Mouse (Mus musculus) cerebellum, adult (tissue): ENCODE measurements around the gene Il17re.
A peak's percentile ranks its signal among the peaks of the same experiment; 100 is the strongest.

Experiments used
- ATAC-seq: cut with Nextera tagmentation; 2 replicates; pipeline ENCODE4 v1.9.2; 2017; ENCODE audit warnings: mild to moderate bottlenecking, moderate library complexity, mixed read lengths; ENCODE audit not compliant: insufficient number of reproducible peaks, low FRiP score, low TSS enrichment

The Il17re gene

GRCm38 (mm10) chr6:113483100-113483615 lies 24.9 kb downstream of the Il17re start, which contains the start of gene Creld1:
TSS of gene Creld1 (plus strand) at chr6:113483297.
- peak; percentile 90 for ATAC-seq

GRCm38 (mm10) chr6:113483729-113484128 lies 25.4 kb downstream of the Il17re start:
- ATAC-seq, result peak; percentile 22; the same call in 1 of the 2 replicates

GRCm38 (mm10) chr6:113487125-113487576 lies 28.9 kb downstream of the Il17re start:
- ATAC-seq, result no peak

- no peak for ATAC-seq
These were observed 31.1 kb downstream of the Il17re start for GRCm38 (mm10) chr6:113489410-113489809.

- ATAC-seq, result no peak
These were observed 34.0 kb downstream of the Il17re start for GRCm38 (mm10) chr6:113492101-113492864.

- no peak for ATAC-seq
These were observed 36.0 kb downstream of the Il17re start for GRCm38 (mm10) chr6:113494258-113494788.

GRCm38 (mm10) chr6:113495071-113495675 lies 36.9 kb downstream of the Il17re start:
- ATAC-seq, result no peak

- ATAC-seq, result no peak
These were observed 41.1 kb downstream of the Il17re start for GRCm38 (mm10) chr6:113499346-113499745.

- ATAC-seq, result peak; percentile 87
These were observed 43.3 kb downstream of the Il17re start, which contains the start of gene Prrt3 for GRCm38 (mm10) chr6:113501388-113502084. TSS of gene Prrt3 (minus strand) at chr6:113501931.

GRCm38 (mm10) chr6:113502801-113503200 lies 44.5 kb downstream of the Il17re start:
- ATAC-seq, result no peak

- no peak for ATAC-seq
These were observed 47.4 kb downstream of the Il17re start for GRCm38 (mm10) chr6:113505689-113506088.

GRCm38 (mm10) chr6:113507130-113507529 lies 48.8 kb downstream of the Il17re start:
- ATAC-seq, result no peak

- ATAC-seq, result no peak
These were observed 50.1 kb downstream of the Il17re start for GRCm38 (mm10) chr6:113508272-113508946.

GRCm38 (mm10) chr6:113508947-113509280 lies 50.6 kb downstream of the Il17re start:
- ATAC-seq, result peak; percentile 95

GRCm38 (mm10) chr6:113513944-113514343 lies 55.7 kb downstream of the Il17re start:
- ATAC-seq, result no peak

GRCm38 (mm10) chr6:113514600-113514999 lies 56.3 kb downstream of the Il17re start:
- no peak for ATAC-seq

- no peak for ATAC-seq
These were observed 59.3 kb downstream of the Il17re start for GRCm38 (mm10) chr6:113517434-113518080.
